Mouse (Mus musculus) myocyte (in vitro differentiated cells): ENCODE measurements around the gene Ablim1. TPM values are rescaled to one million over a fixed set of nuclear protein-coding genes. Genes with fewer than 3 reads are reported as not detected.

ENCODE experiments used
- H3K27me3 ChIP-seq: one replicate; pipeline ENCODE4 v1.6.1; 2011; ENCODE audit not compliant: control insufficient read depth, insufficient read depth, insufficient read length
- H3K36me3 ChIP-seq: one replicate; pipeline ENCODE4 v1.6.1; 2011; ENCODE audit not compliant: control insufficient read depth, insufficient read depth
- H3K4me2 ChIP-seq: one replicate; pipeline ENCODE4 v1.6.1; 2011; ENCODE audit warnings: low read depth, control low read depth
- H3K4me3 ChIP-seq: one replicate; pipeline ENCODE4 v1.5.1; 2011; ENCODE audit warnings: mild to moderate bottlenecking, control low read depth, moderate library complexity
- H3K79me2 ChIP-seq: one replicate; pipeline ENCODE4 v1.6.1; 2011; ENCODE audit not compliant: control insufficient read depth, insufficient read depth
- H3ac ChIP-seq: one replicate; pipeline ENCODE4 v1.6.1; 2011; ENCODE audit not compliant: control insufficient read depth, insufficient read length
- CEBPB ChIP-seq: IDR thresholded peaks from 2 replicates; pipeline ENCODE4 v1.6.1; 2011; ENCODE audit warnings: mild to moderate bottlenecking, moderate library complexity; ENCODE audit not compliant: poor library complexity, insufficient read depth, severe bottlenecking
- E2F4 ChIP-seq: IDR thresholded peaks from one replicate; pipeline ENCODE4 v1.6.1; 2011; ENCODE audit warnings: mild to moderate bottlenecking, control low read depth, moderate library complexity; ENCODE audit not compliant: insufficient read depth
- MAX ChIP-seq: IDR thresholded peaks from one replicate; pipeline ENCODE4 v1.6.1; 2011; ENCODE audit warnings: low read depth, mild to moderate bottlenecking, control low read depth
- MYOD1 ChIP-seq, 3 experiments: IDR thresholded peaks; one replicate each; pipeline ENCODE4 v1.6.1; 2011; ENCODE audit warnings: control low read depth in 2 of 3, low read depth in 2 of 3, mild to moderate bottlenecking in 2 of 3, moderate library complexity in 1 of 3; ENCODE audit not compliant: insufficient read length in 2 of 3, control insufficient read depth in 1 of 3
- MYOG ChIP-seq, 3 experiments: IDR thresholded peaks; one replicate each; pipeline ENCODE4 v1.6.1; 2011; ENCODE audit warnings: control low read depth in 2 of 3, low read depth in 2 of 3, mild to moderate bottlenecking in 2 of 3; ENCODE audit not compliant: insufficient read length in 2 of 3, control insufficient read depth in 1 of 3, insufficient read depth in 1 of 3
- POLR2A ChIP-seq: IDR thresholded peaks from one replicate; pipeline ENCODE4 v1.6.1; 2011; ENCODE audit warnings: low read depth, mild to moderate bottlenecking, control low read depth, moderate library complexity; ENCODE audit not compliant: insufficient read length
- POLR2AphosphoS2 ChIP-seq: IDR thresholded peaks from one replicate; pipeline ENCODE4 v1.6.1; 2011; ENCODE audit warnings: low read depth, control low read depth; ENCODE audit not compliant: insufficient read length
- REST ChIP-seq: IDR thresholded peaks from one replicate; pipeline ENCODE4 v1.6.1; 2011; ENCODE audit warnings: mild to moderate bottlenecking, control low read depth, moderate library complexity; ENCODE audit not compliant: insufficient read depth, insufficient read length
- SRF ChIP-seq: IDR thresholded peaks from one replicate; pipeline ENCODE4 v1.6.1; 2011; ENCODE audit warnings: low read depth; ENCODE audit not compliant: control insufficient read depth, insufficient read length
- TCF12 ChIP-seq: IDR thresholded peaks from one replicate; pipeline ENCODE4 v1.6.1; 2011; ENCODE audit warnings: mild to moderate bottlenecking, control low read depth; ENCODE audit not compliant: poor library complexity, insufficient read depth, severe bottlenecking
- TCF3 ChIP-seq: IDR thresholded peaks from one replicate; pipeline ENCODE4 v1.6.1; 2011; ENCODE audit warnings: low read depth, control low read depth; ENCODE audit not compliant: insufficient read length
- USF1 ChIP-seq: IDR thresholded peaks from one replicate; pipeline ENCODE4 v1.6.1; 2011; ENCODE audit warnings: low read depth, mild to moderate bottlenecking, control low read depth, moderate library complexity
- polyA plus RNA-seq: library from polyadenylated mRNA; unstranded; fragments of >200 nt; fragmentation: generic; extraction: Trizol; gene quantifications from one replicate; pipeline ENCODE4 v1.2.1, GENCODE M21; 2012; ENCODE audit warnings: missing spikeins

Ablim1 gene
- polyA plus RNA-seq, 1 experiment = 29.9 TPM

DNA sequence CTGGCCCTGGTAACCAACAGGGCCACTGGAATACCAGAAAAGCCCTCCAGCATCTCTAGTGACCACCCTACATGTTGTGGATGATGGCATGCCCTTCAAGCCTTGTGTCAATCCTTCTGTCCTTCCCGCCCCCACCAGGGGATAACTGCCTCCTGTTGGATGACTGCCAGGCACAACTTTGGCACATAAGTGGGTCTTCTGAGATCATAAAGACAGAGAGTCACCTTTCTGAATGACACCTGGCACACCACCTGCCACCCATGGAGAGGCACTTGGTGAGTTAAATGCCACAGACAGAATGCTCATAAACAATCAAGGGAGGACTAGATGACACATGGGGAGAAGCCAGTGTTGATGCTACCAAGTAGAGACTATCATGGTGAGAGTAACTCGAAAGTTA, 78.8 kb downstream of the Ablim1 start:
- H3K27me3 ChIP-seq = no peaks in the 10 kb centered on the region
- H3K4me2 ChIP-seq = no peak overlapping the region
- no peaks in the 10 kb centered on the region for H3K36me3 ChIP-seq
- TF ChIP-seq CEBPB (no peak), E2F4 (no peak), REST (no peak), MAX (no peak), TCF12 (no peak), SRF (no peak), USF1 (no peak), TCF3 (no peak)
- no peak overlapping the region for H3ac ChIP-seq
- H3K79me2 ChIP-seq = no peaks in the 10 kb centered on the region
- no peak overlapping the region for H3K4me3 ChIP-seq

DNA sequence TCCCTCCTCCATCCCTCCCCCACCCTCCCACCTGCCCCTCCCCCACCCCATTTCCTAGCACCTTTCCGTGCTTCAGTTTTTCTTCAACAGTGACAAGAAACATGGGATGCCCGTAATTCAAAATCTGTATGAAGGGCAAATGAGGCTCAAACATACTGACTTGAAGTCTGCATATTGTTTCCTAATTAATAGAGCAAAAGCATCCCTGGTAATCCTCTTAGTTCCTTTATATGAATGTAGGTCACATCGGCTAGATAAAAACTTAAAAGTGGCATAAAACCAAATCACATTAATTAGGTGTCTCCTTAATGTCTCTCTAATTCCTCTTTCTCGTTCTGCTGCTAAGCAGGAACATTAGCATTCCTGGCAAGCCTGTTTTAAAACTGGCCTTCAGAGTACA, 83.7 kb downstream of the Ablim1 start:
- H3K27me3 ChIP-seq = no peaks in the 10 kb centered on the region
- no peak overlapping the region for H3ac ChIP-seq
- TF ChIP-seq POLR2AphosphoS2 = no peak
- no peak for TF ChIP-seq CEBPB
- TF ChIP-seq TCF12 = no peak
- TF ChIP-seq MYOD1 (IDR thresholded peaks at IDR 0.05; ENCODE audit: control insufficient read depth in 1 of 3, insufficient read length in 2 of 3, low read depth in 2 of 3) = no peak
- no peak for TF ChIP-seq SRF
- TF ChIP-seq POLR2A = no peak
- no peak for TF ChIP-seq E2F4
- TF ChIP-seq USF1 = no peak
- TF ChIP-seq REST = no peak
- no peak for TF ChIP-seq TCF3
- no peak for TF ChIP-seq MYOG (IDR thresholded peaks at IDR 0.05; ENCODE audit: control insufficient read depth in 1 of 3, insufficient read depth in 1 of 3, insufficient read length in 2 of 3, low read depth in 2 of 3)
- TF ChIP-seq MAX = no peak
- no peaks in the 10 kb centered on the region for H3K79me2 ChIP-seq
- H3K36me3 ChIP-seq = no peaks in the 10 kb centered on the region
- H3K4me2 ChIP-seq = no peak overlapping the region
- H3K4me3 ChIP-seq = no peak overlapping the region

DNA sequence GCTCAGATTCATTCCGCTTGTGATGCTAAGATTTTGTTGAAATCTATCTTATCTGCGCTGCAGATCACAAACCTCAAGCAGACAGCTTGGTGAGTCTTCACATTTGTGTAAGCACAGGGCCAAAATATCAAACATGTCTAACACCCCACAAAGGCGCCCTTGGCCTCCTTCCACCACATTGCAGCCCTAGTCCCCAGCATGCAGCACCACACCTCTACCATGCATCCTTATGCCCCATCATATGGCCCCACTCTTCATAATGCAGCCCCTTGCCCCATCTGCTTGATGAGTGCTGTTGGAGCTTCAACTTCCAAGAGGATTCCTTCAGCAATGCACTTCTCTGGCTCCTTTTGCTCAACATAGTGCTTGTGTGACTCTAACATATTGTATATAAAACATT, 85.6 kb downstream of the Ablim1 start:
- no peak overlapping the region for H3K4me3 ChIP-seq
- H3K4me2 ChIP-seq = no peak overlapping the region
- no peak for TF ChIP-seq POLR2A
- TF ChIP-seq SRF = no peak
- no peak for TF ChIP-seq MAX
- TF ChIP-seq MYOG (IDR thresholded peaks at IDR 0.05; ENCODE audit: control insufficient read depth in 1 of 3, insufficient read depth in 1 of 3, insufficient read length in 2 of 3, low read depth in 2 of 3) = no peak
- TF ChIP-seq POLR2AphosphoS2 = no peak
- TF ChIP-seq USF1 = no peak
- TF ChIP-seq MYOD1 (IDR thresholded peaks at IDR 0.05; ENCODE audit: control insufficient read depth in 1 of 3, insufficient read length in 2 of 3, low read depth in 2 of 3) = no peak
- no peak for TF ChIP-seq CEBPB
- TF ChIP-seq TCF3 = no peak
- no peak for TF ChIP-seq REST
- TF ChIP-seq E2F4 = no peak
- no peaks in the 10 kb centered on the region for H3K27me3 ChIP-seq
- H3K36me3 ChIP-seq = no peaks in the 10 kb centered on the region
- H3ac ChIP-seq = no peak overlapping the region
- H3K79me2 ChIP-seq = no peaks in the 10 kb centered on the region

DNA sequence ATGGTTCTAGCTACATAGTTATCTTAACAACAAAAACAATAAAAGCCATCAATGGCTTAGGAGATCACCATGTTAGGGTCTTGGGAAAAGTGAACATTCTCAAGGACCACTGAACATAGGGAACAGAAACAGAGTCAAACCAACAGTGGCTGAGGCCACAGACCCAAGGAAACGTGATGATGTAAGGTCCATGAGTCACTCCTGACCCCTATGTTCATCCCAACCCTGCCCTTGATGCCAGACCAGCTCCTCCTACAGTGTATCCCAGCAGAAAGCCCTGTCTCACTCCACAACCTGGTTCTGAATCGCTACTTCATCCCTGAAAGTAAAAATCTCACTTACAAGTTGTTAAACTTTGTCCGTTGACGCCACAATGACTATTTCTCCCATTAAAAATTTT, 86.1 kb downstream of the Ablim1 start:
- H3K36me3 ChIP-seq = no peaks in the 10 kb centered on the region
- no peak for TF ChIP-seq SRF
- no peak for TF ChIP-seq MAX
- no peak for TF ChIP-seq POLR2A
- TF ChIP-seq REST = no peak
- no peak for TF ChIP-seq TCF3
- TF ChIP-seq MYOG (IDR thresholded peaks at IDR 0.05; ENCODE audit: control insufficient read depth in 1 of 3, insufficient read depth in 1 of 3, insufficient read length in 2 of 3, low read depth in 2 of 3) = no peak
- TF ChIP-seq CEBPB = no peak
- no peak for TF ChIP-seq POLR2AphosphoS2
- TF ChIP-seq MYOD1 (IDR thresholded peaks at IDR 0.05; ENCODE audit: control insufficient read depth in 1 of 3, insufficient read length in 2 of 3, low read depth in 2 of 3) = no peak
- no peak for TF ChIP-seq E2F4
- TF ChIP-seq USF1 = no peak
- H3K27me3 ChIP-seq = no peaks in the 10 kb centered on the region
- H3ac ChIP-seq = no peak overlapping the region
- no peak overlapping the region for H3K4me2 ChIP-seq
- H3K79me2 ChIP-seq = no peaks in the 10 kb centered on the region
- no peak overlapping the region for H3K4me3 ChIP-seq

DNA sequence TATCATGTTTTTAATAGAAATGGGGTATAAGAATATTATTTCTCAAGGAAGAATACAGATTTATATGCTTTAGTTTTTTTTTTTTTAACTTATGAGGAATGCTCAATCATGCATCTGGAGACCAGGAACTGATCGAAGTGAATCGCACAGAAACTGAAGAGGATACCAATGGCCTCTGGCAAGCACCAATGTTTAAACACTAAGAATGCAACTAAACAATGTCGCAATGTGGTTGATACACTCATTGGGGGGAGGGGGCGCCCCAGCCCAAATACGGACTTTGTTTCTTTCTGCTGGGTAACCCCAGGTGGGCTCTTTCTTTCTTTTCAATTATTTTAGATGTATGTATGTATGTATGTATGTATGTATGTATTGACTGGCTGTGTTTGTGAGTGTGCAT, 90.3 kb downstream of the Ablim1 start:
- Histone ChIP-seq H3K4me3 (no peak overlapping the region), H3K27me3 (no peaks in the 10 kb centered on the region)

More for the DNA sequence above, 90.3 kb downstream of the Ablim1 start:
- no peak overlapping the region for H3ac ChIP-seq
- no peaks in the 10 kb centered on the region for H3K36me3 ChIP-seq
- H3K4me2 ChIP-seq = no peak overlapping the region
- H3K79me2 ChIP-seq = no peaks in the 10 kb centered on the region
- TF ChIP-seq CEBPB = no peak
- TF ChIP-seq USF1 = no peak
- TF ChIP-seq E2F4 = no peak
- TF ChIP-seq MYOG (IDR thresholded peaks at IDR 0.05; ENCODE audit: control insufficient read depth in 1 of 3, insufficient read depth in 1 of 3, insufficient read length in 2 of 3, low read depth in 2 of 3) = no peak
- TF ChIP-seq TCF12 = no peak
